Mouse (Mus musculus): ENCODE results near the gene Ehd1.

The Ehd1 gene

GRCm38 (mm10) chr19:6276426-6277421 lies at the start of gene Ehd1:
Gene Ehd1 (plus strand): TSS chr19:6276725.
- DNase-seq (ENCODE audit: low read depth): peak; percentile 98

- no peak for DNase-seq (ENCODE audit: low read depth)
Observed at GRCm38 (mm10) chr19:6226763-6227162, 49.8 kb upstream of the Ehd1 start.

- DNase-seq (ENCODE audit: low read depth): no peak
Observed at GRCm38 (mm10) chr19:6227864-6228263, 48.7 kb upstream of the Ehd1 start.

GRCm38 (mm10) chr19:6230411-6230810 lies 46.1 kb upstream of the Ehd1 start:
- DNase-seq (ENCODE audit: low read depth): no peak

GRCm38 (mm10) chr19:6231036-6231435 lies 45.5 kb upstream of the Ehd1 start:
- no peak for DNase-seq (ENCODE audit: low read depth)

GRCm38 (mm10) chr19:6233647-6234046 lies 42.9 kb upstream of the Ehd1 start:
- no peak for DNase-seq (ENCODE audit: low read depth)

GRCm38 (mm10) chr19:6234337-6235083 lies 42.0 kb upstream of the Ehd1 start:
- no peak for DNase-seq (ENCODE audit: low read depth)

GRCm38 (mm10) chr19:6235084-6236052 lies 41.2 kb upstream of the Ehd1 start, which contains the start of gene Ppp2r5b:
Gene Ppp2r5b (minus strand): TSS chr19:6235872.
- DNase-seq (ENCODE audit: low read depth): peak; percentile 95

- peak; percentile 97 for DNase-seq (ENCODE audit: low read depth)
Observed at GRCm38 (mm10) chr19:6236053-6236441, 40.5 kb upstream of the Ehd1 start.

GRCm38 (mm10) chr19:6236842-6237241 lies 39.7 kb upstream of the Ehd1 start:
- DNase-seq (ENCODE audit: low read depth): no peak

- no peak for DNase-seq (ENCODE audit: low read depth)
Observed at GRCm38 (mm10) chr19:6238740-6239139, 37.8 kb upstream of the Ehd1 start.

GRCm38 (mm10) chr19:6240136-6240535 lies 36.4 kb upstream of the Ehd1 start:
- DNase-seq (ENCODE audit: low read depth): peak; percentile 28

GRCm38 (mm10) chr19:6240725-6241124 lies 35.8 kb upstream of the Ehd1 start:
- DNase-seq (ENCODE audit: low read depth): no peak

GRCm38 (mm10) chr19:6241274-6242107 lies 35.0 kb upstream of the Ehd1 start, which contains the start of gene Atg2a:
Gene Atg2a (plus strand): TSS chr19:6241668.
- peak; percentile 100 for DNase-seq (ENCODE audit: low read depth)

GRCm38 (mm10) chr19:6242281-6242680 lies 34.2 kb upstream of the Ehd1 start:
- peak; percentile 89 for DNase-seq (ENCODE audit: low read depth)

- no peak for DNase-seq (ENCODE audit: low read depth)
Observed at GRCm38 (mm10) chr19:6243226-6243625, 33.3 kb upstream of the Ehd1 start.

- no peak for DNase-seq (ENCODE audit: low read depth)
Observed at GRCm38 (mm10) chr19:6245806-6246205, 30.7 kb upstream of the Ehd1 start.

GRCm38 (mm10) chr19:6247526-6248300 lies 28.8 kb upstream of the Ehd1 start:
- no peak for DNase-seq (ENCODE audit: low read depth)

GRCm38 (mm10) chr19:6253021-6253420 lies 23.5 kb upstream of the Ehd1 start:
- DNase-seq (ENCODE audit: low read depth): no peak

- DNase-seq (ENCODE audit: low read depth): peak; percentile 38
Observed at GRCm38 (mm10) chr19:6260428-6260827, 16.1 kb upstream of the Ehd1 start.

All from 416B (cell line).